Mouse (Mus musculus): ENCODE results near the gene Ap5b1.

Ap5b1 gene

GRCm38 (mm10) chr19:5612762-5613411 is 45.1 kb downstream of the Ap5b1 start:
- no peak for DNase-seq

DNA sequence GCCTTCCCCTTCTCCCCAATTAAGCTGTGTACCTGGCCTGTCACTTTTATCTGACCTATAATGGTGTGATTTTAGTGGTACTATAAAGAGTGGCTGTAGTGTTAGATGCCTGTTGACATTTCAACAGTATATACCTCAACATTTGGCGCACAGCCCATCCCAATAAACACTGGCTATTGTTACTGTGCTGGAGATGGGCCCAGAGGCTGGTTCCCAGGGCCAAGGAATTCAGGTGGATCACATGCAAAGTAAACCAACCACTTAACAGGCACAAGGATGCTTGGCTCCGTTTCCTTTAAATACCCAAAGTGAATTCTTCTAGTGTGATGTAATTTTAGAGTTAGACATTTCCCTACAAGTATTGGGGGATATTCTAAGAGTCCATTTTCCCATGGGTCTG is 47.1 kb downstream of the Ap5b1 start:
- no peak for DNase-seq

DNA sequence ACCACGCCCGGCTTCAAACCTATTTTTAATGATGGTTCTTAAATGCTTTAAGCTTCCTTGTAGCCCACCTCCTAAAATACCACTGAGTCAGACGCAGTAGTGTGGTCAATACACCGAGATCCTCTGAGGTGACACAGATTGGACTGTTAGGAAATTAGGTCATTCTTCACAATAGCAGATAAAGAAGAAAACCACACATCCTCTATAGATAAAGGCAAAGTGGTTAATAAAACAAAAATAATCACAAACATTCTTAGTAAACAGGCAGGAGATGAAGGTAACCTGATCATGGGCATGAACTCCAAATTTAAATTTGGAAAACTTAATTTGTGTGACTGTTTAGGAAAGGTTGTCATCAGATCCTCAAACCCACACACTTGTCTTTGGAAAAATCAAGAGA is 52.2 kb downstream of the Ap5b1 start:
- DNase-seq = no peak
